Mouse (Mus musculus) gastrocnemius, adult 2 months (tissue): Measurements from ENCODE around the gene Foxp4. TPM values are rescaled to one million over a fixed set of nuclear protein-coding genes. Genes with fewer than 3 reads are reported as not detected.

Experiments
- DNase-seq: peaks from one replicate; pipeline ENCODE4 v3.0.0; 2022
- H3K27ac ChIP-seq: fragments of 200-600 bp; 2 replicates; pipeline ENCODE4 v1.8.1; 2022; ENCODE audit warnings: mild to moderate bottlenecking
- H3K4me3 ChIP-seq: fragments of 200-600 bp; 2 replicates; pipeline ENCODE4 v1.8.1; 2022; ENCODE audit warnings: mild to moderate bottlenecking, moderate library complexity
- CTCF ChIP-seq: fragments of 200-600 bp; IDR thresholded peaks from 2 replicates; pipeline ENCODE4 v1.8.1; 2022; ENCODE audit warnings: antibody characterized with exemption, mild to moderate bottlenecking, moderate library complexity
- intact Hi-C: fragments of 180-260 bp; cut with DNase I; formaldehyde crosslinking; loops from one replicate; pipeline ENCODE4 v1.15.1; 2025
- total RNA-seq, 2 experiments: library from RNA; stranded (reverse); gene quantifications; 2 replicates each; pipeline ENCODE4 v1.2.3; 2021

Foxp4 gene
- total RNA-seq, 2 experiments from 2014 or later = 7.3 to 7.9 TPM

DNA sequence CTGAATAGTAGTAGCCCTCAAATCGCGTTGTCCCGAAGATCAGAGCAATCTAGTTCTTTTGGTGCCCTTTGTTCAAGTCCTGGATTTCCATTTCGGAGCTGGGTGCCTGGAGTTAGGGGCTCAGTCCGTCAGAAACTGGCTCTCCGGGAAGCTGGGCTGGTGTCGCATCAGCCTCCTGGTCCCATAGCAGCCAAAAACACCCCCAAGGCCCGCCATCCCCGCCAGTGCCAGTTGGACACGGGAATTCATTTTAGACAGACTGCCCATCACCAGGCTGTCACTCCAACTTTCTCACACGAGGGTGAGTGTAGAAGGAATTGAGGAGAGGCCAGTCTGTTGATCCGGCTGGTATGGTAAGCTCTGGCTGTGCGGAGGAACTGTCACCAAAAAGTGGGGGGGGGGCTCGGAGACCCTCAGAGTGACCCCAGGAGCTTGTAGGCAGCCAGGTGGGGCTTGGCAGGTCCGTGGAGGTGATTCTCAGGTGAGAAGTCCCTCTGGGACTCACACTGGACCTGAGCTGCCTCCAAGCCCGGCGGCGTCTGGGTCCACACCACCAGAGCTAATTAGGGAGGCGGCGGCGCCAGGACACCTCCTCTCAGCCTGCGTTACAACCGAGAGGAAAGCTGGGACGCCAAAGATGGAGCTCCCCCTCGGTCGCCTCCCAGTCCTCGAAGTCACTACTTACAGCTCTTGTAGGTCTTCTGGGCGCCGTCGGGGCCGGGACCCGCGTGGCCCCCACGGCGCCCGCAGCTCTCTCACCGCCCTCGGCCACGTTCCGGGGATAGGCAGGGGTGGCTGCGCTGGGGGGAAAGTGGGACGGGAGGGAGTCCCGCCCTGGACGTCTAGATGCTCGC lies 90.6 kb downstream of the Foxp4 start:
- H3K4me3 ChIP-seq = peak overlapping the region; percentile 70
- peak overlapping the region; percentile 58; the same call in 1 of the 2 replicates for H3K27ac ChIP-seq

DNA sequence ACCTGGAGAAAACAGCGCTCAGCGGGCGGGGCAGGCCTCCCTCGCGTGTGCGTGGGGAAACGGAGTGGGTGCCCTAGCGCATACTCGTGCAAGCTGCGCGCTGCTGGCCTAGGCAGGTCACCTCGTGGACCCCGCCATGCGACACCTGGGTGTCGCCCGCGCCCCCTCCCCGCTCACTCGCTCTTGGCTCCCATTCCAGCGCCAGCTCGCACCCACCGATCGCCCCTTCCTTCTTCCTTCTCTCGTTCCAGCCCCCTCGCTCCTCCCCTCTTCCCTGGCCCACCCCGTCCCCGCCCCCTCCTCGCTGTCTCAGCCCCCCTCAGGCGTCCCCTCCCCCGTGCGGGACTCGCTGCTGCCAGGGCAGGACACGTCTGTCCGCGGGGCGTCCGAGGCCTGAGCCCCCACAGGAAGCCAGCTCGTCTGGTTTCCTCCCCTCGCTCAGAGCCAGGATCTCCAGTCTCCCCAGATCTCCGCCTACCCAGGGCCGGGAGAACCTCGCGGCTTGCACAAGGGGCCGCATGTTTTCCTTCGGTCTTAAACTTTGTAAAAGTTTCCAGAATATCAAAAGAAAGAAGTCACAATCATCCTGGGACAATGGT lies 91.3 kb downstream of the Foxp4 start:
- DNase-seq = peak; percentile 49
- intact Hi-C loops = no loop called here
- no peak for TF ChIP-seq CTCF
- H3K4me3 ChIP-seq = peak overlapping the region; percentile 70
- H3K27ac ChIP-seq = peak overlapping the region; percentile 58; the same call in 1 of the 2 replicates

More for the DNA sequence above, 90.6 kb downstream of the Foxp4 start:
- intact Hi-C loops = no loop called here
- no peak for DNase-seq
- TF ChIP-seq CTCF = no peak

DNA sequence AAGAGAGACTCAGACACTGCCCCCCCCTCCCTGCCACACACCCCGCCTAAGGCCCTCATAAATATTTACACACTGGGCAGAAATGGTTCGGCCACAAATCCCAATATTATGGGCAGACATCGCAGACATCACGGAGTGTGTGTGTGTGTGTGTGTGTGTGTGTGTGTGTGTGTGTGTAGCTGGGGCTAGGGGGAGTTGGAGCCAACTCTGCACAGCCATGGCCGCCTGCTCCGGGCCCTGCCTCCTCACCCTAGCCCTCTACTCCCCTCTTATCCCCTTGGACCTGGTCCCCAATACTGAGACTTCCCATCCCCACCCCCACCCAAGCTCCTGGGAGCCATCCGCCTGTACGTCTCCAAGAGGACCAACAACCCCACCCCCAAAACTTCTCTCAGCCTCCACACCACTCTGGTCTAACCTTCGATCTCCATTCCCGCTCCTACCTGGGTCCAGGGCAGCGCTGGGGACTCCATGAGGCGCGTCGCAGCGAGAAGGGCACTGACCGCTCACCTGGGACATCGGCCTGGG lies 91.9 kb downstream of the Foxp4 start:
- DNase-seq = no peak
- H3K27ac ChIP-seq = peak overlapping the region; percentile 58; the same call in 1 of the 2 replicates
- H3K4me3 ChIP-seq = peak overlapping the region; percentile 70
- intact Hi-C loops = no loop called here
- TF ChIP-seq CTCF = no peak

DNA sequence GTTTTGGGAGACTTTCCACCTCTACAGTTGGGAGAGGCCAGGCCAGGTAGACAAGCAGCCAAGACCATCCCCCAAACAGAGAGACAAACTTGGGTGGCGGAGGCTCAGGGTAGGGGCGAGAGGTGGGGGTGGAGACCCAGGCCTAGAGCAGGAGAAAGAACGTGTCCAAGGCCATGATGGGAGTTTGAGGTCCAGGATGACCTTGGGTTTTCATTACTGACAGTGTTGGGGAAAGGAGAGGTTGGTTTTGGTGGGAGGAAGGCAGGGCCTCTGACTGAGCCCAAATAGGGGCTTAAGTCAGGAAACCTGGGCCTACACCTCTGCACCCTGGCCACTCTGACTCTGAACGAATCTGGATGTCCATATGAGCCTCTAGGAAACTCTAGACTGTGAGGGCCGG lies 92.7 kb downstream of the Foxp4 start:
- no peak overlapping the region for H3K27ac ChIP-seq
- no peak overlapping the region for H3K4me3 ChIP-seq
- no peak for DNase-seq
- TF ChIP-seq CTCF = no peak
- intact Hi-C loops = no loop called here

DNA sequence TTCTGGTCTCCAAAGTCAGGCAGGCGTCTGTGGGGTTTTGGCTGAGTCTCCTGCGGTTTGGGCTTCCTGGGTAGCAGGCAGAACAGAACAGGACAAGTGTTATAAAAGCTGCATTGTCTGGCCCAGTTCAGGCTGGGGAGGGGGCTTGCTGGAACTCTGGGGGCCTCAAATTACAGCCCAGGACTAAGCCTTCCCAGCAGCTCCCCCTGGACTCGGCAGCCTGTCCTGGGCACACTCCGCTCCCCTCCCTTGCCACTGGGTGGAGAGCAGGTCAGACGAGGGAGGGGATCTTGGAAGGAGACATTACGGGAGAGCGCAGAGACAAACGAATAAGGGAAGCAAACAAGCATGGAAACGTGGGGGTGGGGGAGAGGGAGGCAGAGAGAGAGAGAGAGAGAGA lies 93.3 kb downstream of the Foxp4 start:
- no peak for TF ChIP-seq CTCF
- intact Hi-C loops = no loop called here
- no peak for DNase-seq
- Histone ChIP-seq H3K27ac (no peak overlapping the region), H3K4me3 (no peak overlapping the region)

DNA sequence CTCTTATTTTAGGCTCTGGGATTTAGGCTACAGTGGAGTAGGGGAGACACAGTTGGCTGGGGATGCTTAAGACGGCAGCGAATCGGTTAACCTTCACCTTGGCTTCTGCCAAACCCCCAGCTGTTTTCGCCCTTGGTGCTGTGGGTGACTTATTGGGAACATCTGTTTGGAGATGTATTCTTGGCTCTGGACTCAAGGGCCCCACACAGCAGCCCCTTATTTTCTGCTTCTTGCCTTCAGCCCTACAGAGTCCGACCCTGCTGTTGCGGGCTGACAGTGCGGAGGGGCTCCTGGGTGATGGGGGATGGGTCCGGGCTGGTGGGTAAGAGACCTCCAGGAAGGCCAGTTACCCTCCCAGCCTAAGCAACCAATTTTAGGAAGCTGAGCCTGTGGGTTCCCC lies 103.1 kb downstream of the Foxp4 start:
- Histone ChIP-seq H3K27ac (no peak overlapping the region), H3K4me3 (no peak overlapping the region)
- intact Hi-C loops = no loop called here
- TF ChIP-seq CTCF = no peak
- no peak for DNase-seq

DNA sequence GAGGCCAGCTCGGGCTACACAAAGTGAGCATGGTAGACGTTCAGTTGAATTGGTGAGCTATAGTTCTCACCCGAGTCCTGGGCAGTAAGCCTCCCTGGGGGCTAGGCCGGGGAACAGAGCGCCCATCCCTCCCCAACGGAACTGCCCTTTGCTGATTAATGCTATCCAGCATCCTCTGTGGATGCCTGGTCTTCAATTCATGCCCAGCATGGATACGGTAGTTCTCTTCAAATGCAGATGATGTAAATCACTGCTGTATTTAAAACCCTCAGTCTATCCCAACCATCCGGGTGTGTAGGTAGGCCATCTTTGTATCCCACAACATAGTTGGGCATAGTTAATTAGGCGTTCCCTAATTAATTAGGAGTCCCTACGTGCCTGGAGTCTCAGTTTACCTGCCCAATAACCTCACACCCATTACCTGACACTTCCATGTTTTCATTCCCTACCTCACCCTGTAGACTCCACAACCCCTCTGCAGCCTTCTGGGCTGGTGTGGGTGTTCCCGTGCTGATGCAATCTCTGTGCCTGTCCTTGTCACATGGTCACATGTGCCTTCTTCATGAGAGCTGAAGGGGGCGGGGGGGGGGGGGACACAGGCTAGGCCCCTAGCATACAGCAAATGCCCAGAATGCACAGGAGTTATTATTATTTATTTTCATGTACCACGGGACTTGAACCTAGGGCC lies 106.3 kb downstream of the Foxp4 start:
- no peak overlapping the region for H3K27ac ChIP-seq
- intact Hi-C loops = no loop called here
- TF ChIP-seq CTCF = no peak
- DNase-seq = no peak
- H3K4me3 ChIP-seq = no peak overlapping the region

Other genes starting within 250 kb of the Foxp4 start
- 100 to 1,000 TPM; 125 TPM for gene Tomm6, start 236.3 kb downstream of the Foxp4 start, total RNA-seq
- gene Frs3, start 235.6 kb downstream of the Foxp4 start, total RNA-seq = 1 to 10 TPM; 4.2 to 5.7 TPM
- under 1 TPM; 0.45 to 0.46 TPM for gene Gm21981, start 230.2 kb downstream of the Foxp4 start, total RNA-seq
- gene Prickle4, start 229.9 kb downstream of the Foxp4 start, total RNA-seq = 1 to 10 TPM; 2.6 to 3.7 TPM
- not detected for gene Pgc, start 197.8 kb downstream of the Foxp4 start, total RNA-seq
- 10 to 100 TPM; 85.3 to 93.9 TPM for gene Tfeb, start 187.6 kb downstream of the Foxp4 start, total RNA-seq
- under 1 TPM; 0.31 to 0.42 TPM for gene Mdfi, start 90.0 kb downstream of the Foxp4 start, total RNA-seq
- not detected for gene 1700122O11Rik, start 113.6 kb upstream of the Foxp4 start, total RNA-seq
- not detected for gene 1700067P10Rik, start 164.7 kb upstream of the Foxp4 start, total RNA-seq
- gene 9830107B12Rik, start 221.6 kb upstream of the Foxp4 start, total RNA-seq = under 1 TPM in 1 of 2 experiments, not detected in 1; 0.13 TPM
- gene A530064D06Rik, start 242.6 kb upstream of the Foxp4 start, total RNA-seq = not detected